Mouse (Mus musculus): ENCODE measurements around the gene Slc31a2. TPM values are rescaled to one million over a fixed set of nuclear protein-coding genes. Genes with fewer than 3 reads are reported as not detected.

Gene Slc31a2
- polyA plus RNA-seq, 2 experiments = 14.4 to 15.6 TPM

GRCm38 (mm10) chr4:62314516-62314915 lies 52.2 kb downstream of the Slc31a2 start:
- TF ChIP-seq POLR2A (IDR thresholded peaks at IDR 0.05; ENCODE audit: borderline replicate concordance, extremely low read depth, insufficient read depth, insufficient read length) = no peak
- ATAC-seq (ENCODE audit: low FRiP score, low read depth) = no peak

GRCm38 (mm10) chr4:62316456-62316855 lies 54.1 kb downstream of the Slc31a2 start:
- no peaks in the 10 kb centered on the region for H3K27me3 ChIP-seq (ENCODE audit: control insufficient read depth, insufficient read depth, low read length)
- no peak overlapping the region for H3K27ac ChIP-seq (replicated peaks; ENCODE audit: low read depth, low read length)
- no peak for ATAC-seq (ENCODE audit: low FRiP score, low read depth)
- 79% methylated on average over 2 of the region's 2 CpGs for WGBS
- no peak overlapping the region for H3K9ac ChIP-seq (ENCODE audit: low read depth, low read length, severe bottlenecking)
- H3K4me1 ChIP-seq (ENCODE audit: control insufficient read depth, insufficient read depth, low read length) = no peaks in the 10 kb centered on the region
- no peak for TF ChIP-seq POLR2A (IDR thresholded peaks at IDR 0.05; ENCODE audit: borderline replicate concordance, extremely low read depth, insufficient read depth, insufficient read length)
- H3K36me3 ChIP-seq (ENCODE audit: control insufficient read depth, insufficient read depth, low read length) = peaks cover 56% of the 10 kb centered on the region
- H3K4me3 ChIP-seq (replicated peaks; ENCODE audit: low read length) = no peak overlapping the region
- no peak for DNase-seq (ENCODE audit: low spot score)
- H3K9me3 ChIP-seq (ENCODE audit: control insufficient read depth, low read length) = no peaks in the 10 kb centered on the region
- H3K4me2 ChIP-seq (replicated peaks; ENCODE audit: low read depth, low read length, severe bottlenecking) = no peak overlapping the region

More at GRCm38 (mm10) chr4:62314516-62314915, 52.2 kb downstream of the Slc31a2 start:
- H3K36me3 ChIP-seq (ENCODE audit: control insufficient read depth, insufficient read depth, low read length) = peaks cover 41% of the 10 kb centered on the region
- H3K4me3 ChIP-seq (replicated peaks; ENCODE audit: low read length) = no peak overlapping the region
- no peak overlapping the region for H3K27ac ChIP-seq (replicated peaks; ENCODE audit: low read depth, low read length)
- no peaks in the 10 kb centered on the region for H3K27me3 ChIP-seq (ENCODE audit: control insufficient read depth, insufficient read depth, low read length)
- 87% methylated on average over 3 of the region's 3 CpGs for WGBS
- H3K4me1 ChIP-seq (ENCODE audit: control insufficient read depth, insufficient read depth, low read length) = no peaks in the 10 kb centered on the region
- H3K9ac ChIP-seq (ENCODE audit: low read depth, low read length, severe bottlenecking) = no peak overlapping the region
- no peaks in the 10 kb centered on the region for H3K9me3 ChIP-seq (ENCODE audit: control insufficient read depth, low read length)
- no peak overlapping the region for H3K4me2 ChIP-seq (replicated peaks; ENCODE audit: low read depth, low read length, severe bottlenecking)
- no peak for DNase-seq (ENCODE audit: low spot score)

GRCm38 (mm10) chr4:62318294-62318693 lies 55.9 kb downstream of the Slc31a2 start:
- H3K4me1 ChIP-seq (ENCODE audit: control insufficient read depth, insufficient read depth, low read length) = no peaks in the 10 kb centered on the region
- H3K27me3 ChIP-seq (ENCODE audit: control insufficient read depth, insufficient read depth, low read length) = no peaks in the 10 kb centered on the region
- no peak overlapping the region for H3K9ac ChIP-seq (ENCODE audit: low read depth, low read length, severe bottlenecking)
- H3K4me3 ChIP-seq (replicated peaks; ENCODE audit: low read length) = no peak overlapping the region
- no peak overlapping the region for H3K4me2 ChIP-seq (replicated peaks; ENCODE audit: low read depth, low read length, severe bottlenecking)
- no peak for TF ChIP-seq POLR2A (IDR thresholded peaks at IDR 0.05; ENCODE audit: borderline replicate concordance, extremely low read depth, insufficient read depth, insufficient read length)
- peaks cover 64% of the 10 kb centered on the region for H3K36me3 ChIP-seq (ENCODE audit: control insufficient read depth, insufficient read depth, low read length)
- no peaks in the 10 kb centered on the region for H3K9me3 ChIP-seq (ENCODE audit: control insufficient read depth, low read length)
- no peak for ATAC-seq (ENCODE audit: low FRiP score, low read depth)
- no peak for DNase-seq (ENCODE audit: low spot score)
- no peak overlapping the region for H3K27ac ChIP-seq (replicated peaks; ENCODE audit: low read depth, low read length)
- 74% methylated on average over 1 of the region's 1 CpGs for WGBS

DNA sequence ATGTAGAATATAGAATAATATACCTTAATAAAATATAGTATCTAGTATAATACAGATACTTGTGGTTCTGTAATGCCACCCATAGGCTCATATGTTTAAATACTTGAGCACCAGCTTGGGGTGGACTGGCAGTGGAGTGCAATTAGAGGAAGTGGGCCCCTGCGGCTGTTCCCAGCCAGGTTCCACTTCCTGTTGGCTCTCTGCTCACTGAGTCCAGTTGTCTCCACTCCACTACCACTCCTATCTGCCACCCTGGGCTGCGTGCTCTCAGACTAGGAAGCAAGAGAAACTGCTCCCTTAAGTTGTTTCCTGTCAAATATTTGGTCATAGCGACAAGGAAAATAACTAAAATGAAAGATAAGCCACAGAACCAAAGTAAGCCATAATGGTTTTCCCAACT lies 60.3 kb downstream of the Slc31a2 start:
- H3K4me3 ChIP-seq (replicated peaks; ENCODE audit: low read length) = no peak overlapping the region
- peaks cover 88% of the 10 kb centered on the region for H3K36me3 ChIP-seq (ENCODE audit: control insufficient read depth, insufficient read depth, low read length)
- no peak overlapping the region for H3K4me2 ChIP-seq (replicated peaks; ENCODE audit: low read depth, low read length, severe bottlenecking)
- no peaks in the 10 kb centered on the region for H3K9me3 ChIP-seq (ENCODE audit: control insufficient read depth, low read length)
- H3K9ac ChIP-seq (ENCODE audit: low read depth, low read length, severe bottlenecking) = no peak overlapping the region
- H3K4me1 ChIP-seq (ENCODE audit: control insufficient read depth, insufficient read depth, low read length) = no peaks in the 10 kb centered on the region
- no peak overlapping the region for H3K27ac ChIP-seq (replicated peaks; ENCODE audit: low read depth, low read length)
- WGBS = 87% methylated on average over 3 of the region's 3 CpGs
- H3K27me3 ChIP-seq (ENCODE audit: control insufficient read depth, insufficient read depth, low read length) = no peaks in the 10 kb centered on the region
- TF ChIP-seq POLR2A (IDR thresholded peaks at IDR 0.05; ENCODE audit: borderline replicate concordance, extremely low read depth, insufficient read depth, insufficient read length) = no peak
- no peak for DNase-seq (ENCODE audit: low spot score)
- ATAC-seq (ENCODE audit: low FRiP score, low read depth) = no peak

- Histone ChIP-seq H3K4me1 (ENCODE audit: control insufficient read depth, insufficient read depth, low read length) (no peaks in the 10 kb centered on the region), H3K27me3 (ENCODE audit: control insufficient read depth, insufficient read depth, low read length) (no peaks in the 10 kb centered on the region), H3K27ac (replicated peaks; ENCODE audit: low read depth, low read length) (no peak overlapping the region), H3K4me2 (replicated peaks; ENCODE audit: low read depth, low read length, severe bottlenecking) (no peak overlapping the region), H3K9ac (ENCODE audit: low read depth, low read length, severe bottlenecking) (no peak overlapping the region), H3K36me3 (ENCODE audit: control insufficient read depth, insufficient read depth, low read length) (peaks cover 81% of the 10 kb centered on the region), H3K9me3 (ENCODE audit: control insufficient read depth, low read length) (no peaks in the 10 kb centered on the region), H3K4me3 (replicated peaks; ENCODE audit: low read length) (no peak overlapping the region)
- TF ChIP-seq POLR2A (IDR thresholded peaks at IDR 0.05; ENCODE audit: borderline replicate concordance, extremely low read depth, insufficient read depth, insufficient read length) = no peak
- DNase-seq (ENCODE audit: low spot score) (no peak), ATAC-seq (ENCODE audit: low FRiP score, low read depth) (no peak)
Observed at GRCm38 (mm10) chr4:62326111-62326510, 63.7 kb downstream of the Slc31a2 start.

Data from limb, embryonic 14.5 days (tissue).